Mouse (Mus musculus): ENCODE measurements around the gene Cptp.

GRCm38 (mm10) chr4:155831831-155832230 is 37.4 kb downstream of the Cptp start:
- TF ChIP-seq ELF1 (IDR thresholded peaks at IDR 0.05; ENCODE audit: low read depth, low read length) (no peak), POLR2A (IDR thresholded peaks at IDR 0.05; ENCODE audit: control insufficient read depth in 1 of 2, insufficient read depth in 1 of 2, low read depth in 1 of 2, low read length in 2 of 2, poor library complexity in 1 of 2) (no peak), CTCF (IDR thresholded peaks at IDR 0.05 in 2 of 3, conservative IDR thresholded peaks at IDR 0.05 in 1 of 3; ENCODE audit: control insufficient read depth in 1 of 3, insufficient read depth in 1 of 3, low read depth in 2 of 3, low read length in 3 of 3, poor library complexity in 1 of 3, severe bottlenecking in 1 of 3) (no peak), SMC3 (IDR thresholded peaks at IDR 0.05; ENCODE audit: low read depth, low read length) (no peak), ZC3H11A (IDR thresholded peaks at IDR 0.05; ENCODE audit: low read depth, low read length) (no peak), GABPA (IDR thresholded peaks at IDR 0.05; ENCODE audit: low read depth, low read length) (no peak)
